Mouse (Mus musculus) MEL (cell line): ENCODE measurements at regions not wholly inside any gene's neighbourhood (a gene's known extent, or its start where the extent isn't known, plus 50 kb on each side); places are given as distances from the start of the nearest gene placed in this dataset.

Experiments
- CHD2 ChIP-seq: IDR thresholded peaks from 2 replicates; pipeline ENCODE4 v1.6.1; 2011; ENCODE audit warnings: low read length, improper control_type of control experiment
- CTCF ChIP-seq, 3 experiments: IDR thresholded peaks in 2 of 3; conservative IDR thresholded peaks in 1 of 3; 2 replicates each; pipeline ENCODE4 v1.5.1; 2011 to 2012; ENCODE audit warnings: low read length in 3 of 3, low read depth in 2 of 3, mild to moderate bottlenecking in 2 of 3, improper control_type of control experiment in 1 of 3, inconsistent platforms in 1 of 3, mixed read lengths in 1 of 3, moderate library complexity in 1 of 3; ENCODE audit not compliant: control insufficient read depth in 1 of 3, insufficient read depth in 1 of 3, poor library complexity in 1 of 3, severe bottlenecking in 1 of 3
- MXI1 ChIP-seq: IDR thresholded peaks from 2 replicates; pipeline ENCODE4 v1.6.1; 2011; ENCODE audit warnings: mild to moderate bottlenecking, low read depth, low read length, improper control_type of control experiment
- NRF1 ChIP-seq: IDR thresholded peaks from 2 replicates; pipeline ENCODE4 v1.6.1; 2014; ENCODE audit warnings: low read depth, mild to moderate bottlenecking, inconsistent platforms, low read length, improper control_type of control experiment, moderate library complexity; ENCODE audit not compliant: poor library complexity, insufficient read depth, severe bottlenecking
- POLR2A ChIP-seq, 2 experiments: IDR thresholded peaks; 2 replicates each; pipeline ENCODE4 v1.6.1; 2011 to 2012; ENCODE audit warnings: low read length in 2 of 2, mild to moderate bottlenecking in 2 of 2, control low read depth in 1 of 2, improper control_type of control experiment in 1 of 2, low read depth in 1 of 2, moderate library complexity in 1 of 2; ENCODE audit not compliant: control insufficient read depth in 1 of 2, insufficient read depth in 1 of 2, poor library complexity in 1 of 2
- RCOR1 ChIP-seq: IDR thresholded peaks from 2 replicates; pipeline ENCODE4 v1.6.1; 2012; ENCODE audit warnings: low read depth, mild to moderate bottlenecking, inconsistent platforms, low read length, improper control_type of control experiment
- SIN3A ChIP-seq: IDR thresholded peaks from 2 replicates; pipeline ENCODE4 v1.6.1; 2012; ENCODE audit warnings: low read length, improper control_type of control experiment, inconsistent platforms
- TCF12 ChIP-seq: IDR thresholded peaks from 2 replicates; pipeline ENCODE4 v1.6.1; 2014; ENCODE audit warnings: low read depth, mild to moderate bottlenecking, inconsistent platforms, low read length, improper control_type of control experiment, moderate library complexity
- ZNF384 ChIP-seq: IDR thresholded peaks from 2 replicates; pipeline ENCODE4 v1.6.1; 2012; ENCODE audit warnings: low read depth, mild to moderate bottlenecking, inconsistent platforms, low read length, improper control_type of control experiment

- TF ChIP-seq RCOR1: no peak
- no peak for TF ChIP-seq CTCF (IDR thresholded peaks at IDR 0.05 in 2 of 3, conservative IDR thresholded peaks at IDR 0.05 in 1 of 3; ENCODE audit: control insufficient read depth in 1 of 3, insufficient read depth in 1 of 3, low read depth in 2 of 3, low read length in 3 of 3, poor library complexity in 1 of 3, severe bottlenecking in 1 of 3)
- no peak for TF ChIP-seq SIN3A
- TF ChIP-seq POLR2A (IDR thresholded peaks at IDR 0.05; ENCODE audit: control insufficient read depth in 1 of 2, insufficient read depth in 1 of 2, low read depth in 1 of 2, low read length in 2 of 2, poor library complexity in 1 of 2): no peak
- TF ChIP-seq CHD2: no peak
- no peak for TF ChIP-seq TCF12
- TF ChIP-seq MXI1: no peak
- TF ChIP-seq NRF1: no peak
- TF ChIP-seq ZNF384: no peak
Measured at GRCm38 (mm10) chr13:37103741-37104296, 53.8 kb upstream of the F13a1 start.
